Mouse (Mus musculus) ovary, adult 18-20 months (tissue): ENCODE measurements at regions not wholly inside any gene's neighbourhood (a gene's known extent, or its start where the extent isn't known, plus 50 kb on each side); places are given as distances from the start of the nearest gene placed in this dataset.

ENCODE experiments used
- DNase-seq: peaks from one replicate; pipeline ENCODE4 v3.0.0; 2022; ENCODE audit warnings: low spot score, mixed read lengths

DNA sequence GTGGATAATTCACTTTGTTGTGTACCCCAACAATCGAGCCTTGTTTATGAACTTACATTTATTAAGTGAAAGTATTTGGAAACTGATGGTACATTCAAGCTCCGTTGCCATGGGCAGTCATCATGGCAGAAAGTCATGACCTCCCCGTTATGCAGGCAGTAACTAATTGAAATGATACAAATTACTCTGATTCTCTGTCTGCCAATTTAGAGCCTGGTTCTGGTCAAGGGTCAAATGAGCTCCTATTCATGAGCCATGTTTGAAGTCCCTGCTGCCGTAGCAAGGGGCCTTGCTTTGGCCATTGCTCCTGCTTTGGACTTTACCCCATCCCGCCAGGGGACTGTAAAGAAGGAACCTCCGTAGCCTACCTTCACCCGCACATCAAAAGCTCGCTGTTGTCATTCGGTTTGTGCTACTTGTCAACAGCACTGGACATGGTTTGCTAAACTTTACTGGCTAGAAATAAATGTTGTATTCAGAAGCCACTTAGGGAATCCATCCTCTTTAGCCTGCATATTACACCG lies 152.8 kb upstream of the Foxd3 start:
- no peak for DNase-seq

GRCm38 (mm10) chr4:99511993-99512392 lies 144.1 kb upstream of the Foxd3 start:
- DNase-seq: no peak

- DNase-seq: no peak
Measured at GRCm38 (mm10) chr4:99516883-99517282, 139.2 kb upstream of the Foxd3 start.

DNA sequence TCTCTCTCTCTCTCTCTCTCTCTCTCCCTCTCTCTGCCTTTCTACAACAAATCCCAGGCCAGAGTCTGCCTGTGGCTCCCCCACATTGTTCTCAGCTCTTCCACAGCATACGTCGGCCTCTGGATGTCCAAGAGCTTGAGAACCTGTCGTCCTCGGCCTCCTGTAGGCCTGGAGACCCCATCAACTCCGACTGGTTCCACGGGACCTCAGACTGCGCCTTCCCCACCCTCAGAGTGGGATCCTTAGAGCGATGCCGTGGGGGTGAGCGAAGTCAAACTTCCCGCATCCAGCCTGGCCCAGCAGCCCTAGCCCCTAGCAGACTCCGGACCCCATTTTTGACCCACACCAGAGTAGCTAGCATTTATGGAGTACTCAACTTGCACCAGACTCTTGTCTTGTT lies 128.7 kb upstream of the Foxd3 start:
- DNase-seq: no peak

DNA sequence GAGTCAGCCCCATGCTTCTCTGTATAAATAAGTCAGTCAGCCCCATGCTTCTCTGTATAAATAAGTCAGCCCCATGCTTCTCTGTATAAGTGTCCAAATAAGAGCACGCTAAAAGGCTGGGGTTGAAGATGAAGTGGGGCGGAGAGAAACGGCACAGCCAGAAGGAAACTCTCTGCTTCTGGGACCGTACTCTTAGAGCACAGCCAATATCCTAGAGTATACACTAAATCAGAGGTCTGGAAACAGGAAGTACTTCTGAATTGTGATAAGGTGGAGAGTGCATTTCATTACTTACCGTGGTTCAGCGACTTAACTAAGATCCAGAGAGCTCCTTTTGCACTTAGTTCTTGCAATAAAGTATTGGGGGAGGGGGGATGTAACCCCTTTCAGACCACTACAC lies 112.1 kb upstream of the Foxd3 start:
- no peak for DNase-seq

DNA sequence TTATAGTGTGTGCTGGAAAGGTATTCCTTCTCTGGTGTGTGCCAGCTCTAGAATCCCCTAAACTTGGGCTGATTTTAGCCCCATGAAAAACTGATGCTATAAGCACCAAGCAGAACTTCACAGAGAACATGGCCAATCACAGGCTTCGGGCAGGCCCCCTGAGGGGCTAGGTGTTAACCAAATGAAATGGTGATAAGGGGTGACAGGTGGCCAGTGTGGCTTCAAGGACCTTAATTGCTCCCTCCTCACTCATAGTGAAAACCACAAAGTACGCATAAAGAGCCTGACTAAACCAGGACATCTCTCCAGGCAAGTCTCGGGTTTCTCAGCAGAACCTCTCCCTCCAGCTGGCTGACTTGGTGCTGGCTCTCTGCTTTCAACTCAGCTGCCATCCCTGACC lies 110.4 kb upstream of the Foxd3 start:
- DNase-seq: no peak

DNA sequence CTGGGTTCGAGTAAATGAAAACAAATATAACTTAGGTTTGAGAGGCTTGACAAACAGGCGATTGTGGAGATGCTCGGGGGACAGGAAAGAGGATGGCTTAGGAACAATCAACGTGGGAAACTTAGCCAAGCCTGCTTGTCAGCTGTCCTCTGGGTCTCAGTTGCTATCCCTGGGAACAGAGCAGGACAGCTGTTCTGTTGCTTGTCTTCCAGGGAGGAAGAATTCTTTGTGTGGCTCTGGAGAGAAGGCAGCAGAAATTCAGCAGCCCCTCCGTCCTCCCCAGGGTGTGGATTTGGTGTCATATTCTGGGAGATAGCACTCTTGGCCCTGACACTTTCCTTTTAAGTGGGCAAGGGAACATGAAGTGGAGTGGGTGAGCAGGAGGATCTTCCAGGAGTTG lies 98.1 kb upstream of the Foxd3 start:
- DNase-seq: no peak

DNA sequence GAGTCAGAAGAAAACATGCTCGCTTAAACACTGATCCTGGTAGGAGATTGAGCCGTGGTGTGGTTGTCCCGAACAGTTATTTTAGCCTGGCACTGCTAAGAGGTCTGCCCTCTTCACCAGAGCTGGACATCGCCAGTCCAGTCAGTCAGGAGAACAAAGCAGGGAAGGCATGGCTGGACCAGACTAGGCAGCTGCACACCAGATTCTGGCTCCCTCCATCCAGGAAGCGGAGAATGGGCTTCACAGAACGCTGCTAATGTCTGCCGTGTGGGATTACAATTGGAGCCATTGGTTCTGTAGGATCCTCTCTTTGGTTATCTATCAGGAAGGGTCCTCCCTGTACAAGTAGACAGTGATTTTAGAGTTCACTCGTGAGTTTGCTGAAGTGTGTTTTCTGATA lies 95.5 kb upstream of the Foxd3 start:
- no peak for DNase-seq

DNA sequence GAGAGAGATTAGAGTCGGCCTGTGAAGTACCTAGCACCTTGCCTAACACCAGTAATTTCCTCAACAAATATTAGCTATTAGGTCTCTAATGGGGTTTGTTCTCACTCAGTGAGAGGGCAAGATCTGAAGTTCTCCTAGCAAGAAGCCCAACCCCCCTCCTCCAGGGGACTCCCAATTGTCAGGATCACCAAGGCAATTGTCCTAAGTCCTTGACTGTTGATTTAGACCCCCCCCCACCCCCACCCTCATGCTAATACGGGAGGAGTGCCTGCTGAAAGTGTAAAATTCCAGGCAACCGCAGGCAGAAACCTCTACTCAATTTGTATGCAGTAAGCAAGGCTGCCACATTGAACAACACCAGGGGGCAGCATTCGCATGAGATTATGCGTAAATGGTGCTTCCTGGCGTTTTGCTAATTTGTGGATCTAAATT lies 94.6 kb upstream of the Foxd3 start:
- no peak for DNase-seq

DNA sequence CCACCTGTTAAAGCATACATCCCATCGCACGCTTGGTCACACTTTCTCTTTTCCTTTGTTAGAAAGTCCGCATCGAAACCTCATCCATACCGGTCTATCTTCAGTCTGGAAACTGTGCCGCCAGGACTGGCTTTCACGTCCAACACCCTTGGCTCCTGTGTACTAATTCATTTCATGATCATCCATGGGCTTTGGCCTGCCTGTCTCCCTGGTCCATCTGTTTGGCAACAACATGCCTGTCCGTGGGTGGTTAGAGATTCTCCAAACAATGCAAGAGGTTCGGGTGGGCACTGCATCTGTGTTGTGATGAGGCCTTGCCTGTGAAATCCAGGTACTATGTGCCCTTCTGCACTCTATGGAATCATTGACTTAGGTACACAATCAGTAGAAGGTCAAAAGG lies 90.7 kb upstream of the Foxd3 start:
- no peak for DNase-seq

- no peak for DNase-seq
Measured at GRCm38 (mm10) chr4:99572841-99573642, 83.1 kb upstream of the Foxd3 start.

DNA sequence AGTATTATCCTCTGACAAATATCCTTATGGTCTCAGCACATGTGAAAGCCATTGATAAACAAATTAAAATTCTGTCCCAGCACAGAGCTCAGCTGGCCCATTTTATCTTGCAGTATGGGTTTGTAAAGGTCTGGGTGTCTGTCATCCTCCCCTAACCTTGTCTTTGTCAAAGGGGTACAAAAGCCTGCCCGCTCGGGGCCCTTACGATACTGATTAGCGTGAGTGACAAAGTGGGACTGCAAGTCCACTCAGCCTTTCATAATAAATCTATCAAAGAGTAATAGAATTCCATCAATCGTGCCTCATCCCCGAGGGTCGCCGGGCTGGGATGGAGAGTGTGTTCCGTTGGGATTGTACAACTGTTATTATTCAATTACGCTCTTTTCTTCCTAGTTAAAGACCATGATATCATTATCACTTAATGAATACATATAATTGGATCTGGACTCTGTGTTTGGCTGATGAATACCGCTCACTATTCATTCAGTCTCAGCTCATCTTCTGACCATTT lies 82.0 kb upstream of the Foxd3 start:
- no peak for DNase-seq

DNA sequence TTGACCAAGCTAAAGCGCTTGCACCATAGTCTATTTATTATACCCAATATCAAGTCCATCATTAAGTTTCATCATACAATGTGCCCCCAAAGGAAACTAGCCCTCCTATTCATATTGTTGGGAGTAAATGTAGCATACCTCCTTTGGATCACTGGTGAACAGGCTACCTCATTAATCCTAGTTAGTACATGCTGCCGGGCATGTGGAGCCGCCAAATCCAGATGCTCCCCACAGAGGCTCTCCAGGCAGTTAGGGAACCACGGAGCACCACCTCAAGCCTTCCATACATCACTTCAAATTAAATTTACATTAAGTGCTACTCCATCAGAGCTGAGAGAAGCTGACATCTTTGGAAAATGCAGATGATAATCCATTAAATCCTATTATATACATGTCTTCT lies 81.1 kb upstream of the Foxd3 start:
- DNase-seq: no peak

- no peak for DNase-seq
Measured at GRCm38 (mm10) chr4:99597781-99598180, 58.3 kb upstream of the Foxd3 start.

DNA sequence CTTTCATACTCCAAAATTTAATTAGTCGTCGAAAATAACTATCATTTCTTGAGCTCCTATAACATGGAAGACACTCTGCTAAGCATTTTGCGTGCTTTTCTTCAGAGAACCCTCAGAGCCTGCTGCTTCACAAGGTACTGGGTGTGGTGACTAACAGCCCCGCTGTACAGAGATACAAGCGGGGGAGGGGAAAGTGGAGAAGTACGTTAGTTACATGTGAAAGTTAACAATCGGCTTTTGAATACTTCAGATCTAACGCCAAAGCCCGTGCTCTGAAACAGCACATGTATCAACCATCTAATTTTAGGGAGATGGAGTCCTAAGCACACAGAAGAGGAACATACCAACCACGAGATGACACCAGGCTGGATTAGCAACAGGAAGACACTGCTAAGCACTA lies 55.4 kb upstream of the Foxd3 start:
- no peak for DNase-seq

- no peak for DNase-seq
Measured at GRCm38 (mm10) chr4:99601463-99601862, 54.6 kb upstream of the Foxd3 start.
